Mouse (Mus musculus) gastrocnemius, adult 2 months (tissue): ENCODE measurements around the gene Plac1. TPM values are rescaled to one million over a fixed set of nuclear protein-coding genes. Genes with fewer than 3 reads are reported as not detected.
"Not testable (repeated sequence)": the region's sequence is repeated elsewhere in the genome, so short reads cannot be mapped to it uniquely, and the experiment has no call there.

Experiments used
- DNase-seq: peaks from one replicate; pipeline ENCODE4 v3.0.0; 2022
- H3K27ac ChIP-seq: fragments of 200-600 bp; 2 replicates; pipeline ENCODE4 v1.8.1; 2022; ENCODE audit warnings: mild to moderate bottlenecking
- H3K4me3 ChIP-seq: fragments of 200-600 bp; 2 replicates; pipeline ENCODE4 v1.8.1; 2022; ENCODE audit warnings: mild to moderate bottlenecking, moderate library complexity
- CTCF ChIP-seq: fragments of 200-600 bp; IDR thresholded peaks from 2 replicates; pipeline ENCODE4 v1.8.1; 2022; ENCODE audit warnings: antibody characterized with exemption, mild to moderate bottlenecking, moderate library complexity
- intact Hi-C: fragments of 180-260 bp; cut with DNase I; formaldehyde crosslinking; loops from one replicate; pipeline ENCODE4 v1.15.1; 2025
- total RNA-seq, 2 experiments: library from RNA; stranded (reverse); gene quantifications; 2 replicates each; pipeline ENCODE4 v1.2.3; 2021

Plac1 gene
- total RNA-seq, 2 experiments from 2014 or later: not detected

DNA sequence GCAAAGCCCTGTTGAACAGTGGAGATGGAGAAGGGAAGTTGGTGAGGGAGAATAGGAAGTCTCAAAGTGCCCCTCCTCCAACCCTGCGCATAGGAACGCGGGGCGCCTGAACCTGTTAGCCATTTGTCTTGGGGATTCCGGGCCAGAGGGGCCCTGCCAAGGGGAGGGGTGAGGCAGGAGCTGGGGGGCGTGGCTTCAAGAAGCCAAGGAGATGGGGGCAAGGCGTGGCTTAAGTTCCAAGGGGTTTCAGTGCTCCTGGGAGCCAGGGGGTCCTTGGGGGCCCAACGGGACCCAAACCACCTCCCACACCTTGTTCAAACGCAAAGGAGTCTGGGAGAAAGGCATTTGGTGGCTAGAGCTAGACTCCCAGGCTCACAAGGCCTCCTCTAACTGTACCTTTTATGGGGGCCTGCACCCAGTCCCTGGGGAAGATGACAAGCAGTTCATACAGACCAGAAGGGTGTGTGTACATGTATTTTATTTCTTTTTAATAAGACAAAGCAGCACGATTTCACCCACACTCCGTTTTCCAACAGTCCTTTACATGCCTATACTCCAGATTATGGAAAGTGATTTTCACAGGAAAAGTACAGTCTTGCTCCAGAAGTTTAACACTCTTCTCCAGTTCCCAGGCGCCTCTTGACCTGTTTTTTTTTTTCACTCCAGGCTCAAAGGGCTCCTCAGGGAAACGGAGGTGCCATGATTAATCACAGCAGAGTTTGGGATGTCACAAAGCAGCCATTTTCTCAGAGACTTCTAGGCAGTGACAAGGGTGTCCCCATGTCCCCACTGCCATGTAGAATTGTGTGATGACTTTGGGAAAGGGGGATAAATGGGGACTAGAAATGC is 187.0 kb downstream of the Plac1 start:
- intact Hi-C loops: loop anchor here (10.0 kb wide), 2 partner anchors 62 to 112 kb away; no protein-coding TSS in a partner anchor
- DNase-seq: no peak
- H3K4me3 ChIP-seq: no peak overlapping the region
- TF ChIP-seq CTCF: no peak
- H3K27ac ChIP-seq: no peak overlapping the region

DNA sequence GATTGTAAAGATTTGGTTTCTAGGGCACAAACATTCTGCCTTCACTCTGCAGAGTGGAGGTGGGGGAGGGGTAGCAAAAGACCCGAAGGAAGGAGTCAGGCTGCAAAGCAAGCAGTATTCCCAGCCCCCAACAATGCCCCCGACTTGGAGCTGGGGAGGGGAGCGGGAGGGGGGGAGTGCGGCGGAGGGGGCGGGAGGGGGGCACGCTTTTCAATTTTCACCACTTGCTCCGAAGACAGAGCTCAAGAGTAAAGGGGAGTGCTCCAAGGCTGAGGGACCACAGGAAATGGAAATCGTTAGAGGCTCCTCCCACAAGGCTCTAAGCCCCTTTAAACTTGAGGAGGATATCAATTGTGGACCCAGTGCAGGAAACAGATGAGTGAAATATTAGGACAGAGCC is 189.6 kb downstream of the Plac1 start:
- no peak for TF ChIP-seq CTCF
- H3K4me3 ChIP-seq: no peak overlapping the region
- no peak overlapping the region for H3K27ac ChIP-seq
- intact Hi-C loops: loop anchor here (10.0 kb wide), 2 partner anchors 64 to 114 kb away; no protein-coding TSS in a partner anchor
- DNase-seq: no peak

DNA sequence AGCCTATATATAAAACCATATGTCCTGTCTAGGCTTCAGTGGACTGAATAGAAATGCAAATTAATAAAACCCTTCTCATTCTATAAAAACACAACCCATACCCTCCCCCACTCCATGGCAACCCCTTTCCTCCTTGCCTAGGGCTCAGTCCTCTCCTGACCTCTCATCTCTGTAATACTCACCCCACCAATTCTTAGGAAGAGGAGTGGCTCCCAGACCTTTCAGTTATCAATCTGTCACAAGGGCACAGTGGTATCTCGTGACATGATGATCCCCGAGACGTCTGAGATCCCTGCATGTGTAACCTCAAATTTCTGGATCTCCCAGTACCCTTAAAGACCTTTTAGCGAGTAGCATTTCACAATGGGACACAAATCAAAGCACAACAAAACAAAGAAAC is 190.7 kb downstream of the Plac1 start:
- no peak for TF ChIP-seq CTCF
- no peak for DNase-seq
- Histone ChIP-seq H3K27ac (no peak overlapping the region), H3K4me3 (no peak overlapping the region)
- intact Hi-C loops: no loop called here

DNA sequence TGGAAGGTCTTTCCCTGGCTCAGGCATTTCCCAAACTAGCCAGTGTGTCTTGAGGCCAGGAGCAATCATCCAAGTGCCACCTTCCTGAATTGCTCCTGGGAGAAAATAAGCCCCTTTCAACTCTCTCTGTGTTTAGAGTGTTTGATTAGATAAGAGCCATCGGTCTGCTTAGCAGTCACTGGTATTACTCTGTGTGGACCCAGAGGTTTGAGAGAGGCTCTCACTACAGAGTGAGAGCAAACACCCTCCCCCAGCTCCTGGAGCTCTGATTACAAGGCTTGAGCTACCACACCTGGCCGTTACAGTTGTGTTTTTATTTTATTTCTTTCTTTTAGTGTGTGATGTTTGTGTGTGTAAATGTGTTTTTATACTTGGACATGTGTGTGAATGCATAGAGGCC is 193.0 kb downstream of the Plac1 start:
- no peak overlapping the region for H3K27ac ChIP-seq
- no peak for TF ChIP-seq CTCF
- intact Hi-C loops: no loop called here
- H3K4me3 ChIP-seq: no peak overlapping the region
- no peak for DNase-seq

DNA sequence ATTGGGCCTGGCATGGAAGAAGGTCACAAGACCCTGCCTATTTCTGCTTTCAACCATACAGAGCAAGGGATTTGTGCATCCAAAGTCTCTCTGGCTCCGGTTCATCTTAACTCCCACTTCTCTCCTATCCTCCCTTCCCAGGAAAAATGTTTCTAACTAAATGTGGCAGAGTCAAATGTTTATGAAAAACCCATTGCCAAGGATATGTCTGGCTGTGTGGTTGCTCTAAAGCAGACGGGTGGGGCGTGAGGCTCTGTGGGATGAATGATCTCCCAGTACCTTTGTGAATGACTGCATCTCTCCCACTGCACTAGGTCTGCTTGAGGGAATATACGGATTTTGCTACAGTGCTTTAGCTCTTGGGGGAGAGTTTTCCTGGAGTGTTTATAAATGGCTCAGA is 193.9 kb downstream of the Plac1 start:
- no peak for TF ChIP-seq CTCF
- H3K27ac ChIP-seq: no peak overlapping the region

DNA sequence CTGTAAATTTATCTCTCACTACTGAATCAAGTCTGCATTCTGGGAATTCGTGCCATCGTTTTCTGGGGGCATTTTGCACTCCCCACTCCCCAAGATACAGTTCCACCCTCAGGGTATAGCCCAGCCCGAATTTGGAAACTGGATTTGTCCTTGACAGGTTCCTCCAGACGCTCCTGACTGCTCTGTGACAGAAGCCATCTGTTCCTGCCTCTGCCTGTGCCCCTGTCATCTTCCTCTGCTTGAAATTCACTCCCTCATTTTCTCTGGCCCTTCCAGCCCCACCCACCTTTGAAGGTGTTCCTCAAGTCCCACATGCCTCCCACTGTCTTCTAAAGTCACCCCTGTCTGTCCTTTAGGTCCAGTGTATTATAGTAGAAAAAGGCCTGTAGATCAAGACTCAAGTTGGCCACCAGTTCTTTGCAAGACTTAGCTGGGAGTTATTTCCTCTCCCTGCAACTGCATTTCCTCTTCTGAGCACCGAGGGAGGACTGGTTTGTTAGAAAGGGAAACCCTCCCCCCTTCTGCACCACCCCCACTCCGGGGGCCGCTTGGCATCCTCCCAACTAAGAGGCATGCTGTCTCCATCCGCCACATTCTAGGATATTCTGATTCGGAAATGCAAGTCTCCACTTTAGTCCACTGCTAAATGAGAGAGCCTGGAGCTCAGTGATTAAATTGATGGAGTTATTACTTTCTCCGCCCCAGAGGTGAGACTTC is 194.6 kb downstream of the Plac1 start:
- DNase-seq: peak; percentile 26
- no peak for TF ChIP-seq CTCF
- intact Hi-C loops: no loop called here

More for the DNA sequence above, 193.9 kb downstream of the Plac1 start:
- intact Hi-C loops: no loop called here
- no peak for DNase-seq
- H3K4me3 ChIP-seq: no peak overlapping the region

DNA sequence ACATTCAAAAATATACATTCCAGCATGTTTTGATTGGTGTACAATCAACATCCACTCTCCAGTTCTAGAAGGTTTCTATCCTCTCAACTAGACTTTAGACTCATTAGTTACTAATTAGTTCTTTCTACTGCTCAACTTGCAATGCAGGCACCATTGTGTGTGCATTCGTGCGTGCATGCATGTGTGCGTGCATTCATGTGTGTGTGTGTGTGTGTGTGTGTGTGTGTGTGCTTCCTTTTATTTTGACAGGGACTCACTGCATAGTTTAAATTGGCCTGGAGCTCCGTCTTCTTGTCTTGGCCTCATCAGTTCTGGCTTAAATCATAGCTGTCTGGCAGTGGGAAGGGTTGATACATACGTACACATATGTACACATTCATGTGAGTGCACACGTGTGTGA is 198.9 kb downstream of the Plac1 start:
- H3K27ac ChIP-seq: no peak overlapping the region
- no peak for TF ChIP-seq CTCF
- intact Hi-C loops: no loop called here
- DNase-seq: no peak
- no peak overlapping the region for H3K4me3 ChIP-seq

More for the DNA sequence above, 194.6 kb downstream of the Plac1 start:
- no peak overlapping the region for H3K4me3 ChIP-seq
- H3K27ac ChIP-seq: no peak overlapping the region

DNA sequence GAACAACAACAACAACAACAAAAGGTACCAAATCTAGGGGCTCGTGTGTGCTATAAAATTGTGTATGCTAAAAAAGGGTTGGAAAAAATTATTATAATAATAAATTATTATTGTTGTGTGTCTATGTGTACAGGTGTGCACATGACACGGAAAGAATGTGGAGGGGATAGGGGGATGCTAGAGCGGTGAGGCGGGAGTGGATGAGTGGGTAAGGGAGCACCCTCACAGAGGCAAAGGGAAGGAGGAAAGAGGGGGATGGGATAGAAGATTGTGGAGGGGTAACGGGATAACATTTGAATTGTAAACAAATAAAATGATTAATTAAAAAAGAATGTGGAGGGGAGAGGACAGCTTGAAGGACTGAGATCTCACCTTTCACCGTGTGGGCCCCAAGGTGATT is 199.8 kb downstream of the Plac1 start:
- intact Hi-C loops: no loop called here
- no peak overlapping the region for H3K4me3 ChIP-seq
- no peak for DNase-seq
- no peak overlapping the region for H3K27ac ChIP-seq
- no peak for TF ChIP-seq CTCF

DNA sequence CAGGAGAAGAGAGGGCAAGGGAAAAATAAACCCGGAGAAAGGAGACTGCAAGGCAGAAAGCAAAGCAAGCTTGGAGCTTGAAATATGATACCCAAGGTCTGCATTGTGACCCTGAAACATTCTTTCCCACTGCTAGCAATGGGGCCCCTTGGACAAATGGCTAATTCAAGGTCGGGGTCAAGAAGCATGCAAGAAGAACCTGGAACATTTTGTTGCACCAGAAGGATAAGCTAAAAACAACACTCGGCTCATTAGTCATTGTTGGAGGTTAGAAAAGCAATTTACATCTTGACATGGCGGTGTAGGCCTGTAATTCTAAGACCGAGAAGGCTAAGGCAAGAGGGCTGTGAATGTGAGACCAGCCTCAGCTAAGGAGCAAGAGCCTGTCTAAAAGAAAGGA is 200.3 kb downstream of the Plac1 start:
- intact Hi-C loops: no loop called here
- H3K4me3 ChIP-seq: no peak overlapping the region
- no peak for DNase-seq
- H3K27ac ChIP-seq: no peak overlapping the region
- no peak for TF ChIP-seq CTCF

DNA sequence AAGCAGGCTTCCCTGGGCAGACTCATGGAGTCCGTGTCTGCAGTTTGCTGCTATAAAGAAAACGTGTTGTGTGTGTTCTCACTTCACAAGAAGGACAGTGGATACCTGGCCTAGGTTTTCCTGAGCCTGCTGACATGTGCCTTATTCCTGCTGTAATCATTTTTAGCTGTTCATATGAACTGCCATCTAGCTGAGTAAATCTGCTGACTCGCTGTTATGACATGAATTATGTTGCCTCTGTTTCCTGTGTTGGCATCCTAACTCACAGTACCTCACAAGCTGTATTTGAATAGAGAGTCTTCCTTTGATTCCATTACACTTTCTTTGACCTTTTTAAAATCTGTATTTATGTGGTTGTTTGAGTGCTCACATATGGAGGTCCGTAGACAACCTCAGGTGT is 201.7 kb downstream of the Plac1 start:
- Histone ChIP-seq H3K4me3 (no peak overlapping the region), H3K27ac (no peak overlapping the region)
- TF ChIP-seq CTCF: no peak
- intact Hi-C loops: no loop called here
- DNase-seq: no peak

DNA sequence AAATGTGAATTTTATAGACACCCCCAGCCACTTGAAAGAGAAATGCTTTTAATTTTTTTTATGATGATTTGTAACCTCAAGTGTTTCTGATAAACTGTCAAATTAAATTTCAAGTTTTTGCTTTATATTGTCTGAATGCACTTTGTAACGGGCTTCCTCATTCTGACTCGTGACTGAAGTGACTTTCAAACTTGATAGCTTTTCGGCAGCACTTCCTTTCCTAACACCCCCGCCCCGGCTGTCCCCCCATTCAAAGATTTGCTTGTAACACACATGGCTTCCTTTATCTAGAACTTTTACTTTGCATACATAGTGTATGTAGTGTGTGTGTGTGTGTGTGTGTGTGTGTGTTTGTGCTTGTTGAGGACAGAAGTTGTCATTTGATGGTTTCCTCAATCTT is 210.4 kb downstream of the Plac1 start:
- H3K27ac ChIP-seq: no peak overlapping the region
- DNase-seq: no peak
- H3K4me3 ChIP-seq: no peak overlapping the region
- intact Hi-C loops: no loop called here
- no peak for TF ChIP-seq CTCF

DNA sequence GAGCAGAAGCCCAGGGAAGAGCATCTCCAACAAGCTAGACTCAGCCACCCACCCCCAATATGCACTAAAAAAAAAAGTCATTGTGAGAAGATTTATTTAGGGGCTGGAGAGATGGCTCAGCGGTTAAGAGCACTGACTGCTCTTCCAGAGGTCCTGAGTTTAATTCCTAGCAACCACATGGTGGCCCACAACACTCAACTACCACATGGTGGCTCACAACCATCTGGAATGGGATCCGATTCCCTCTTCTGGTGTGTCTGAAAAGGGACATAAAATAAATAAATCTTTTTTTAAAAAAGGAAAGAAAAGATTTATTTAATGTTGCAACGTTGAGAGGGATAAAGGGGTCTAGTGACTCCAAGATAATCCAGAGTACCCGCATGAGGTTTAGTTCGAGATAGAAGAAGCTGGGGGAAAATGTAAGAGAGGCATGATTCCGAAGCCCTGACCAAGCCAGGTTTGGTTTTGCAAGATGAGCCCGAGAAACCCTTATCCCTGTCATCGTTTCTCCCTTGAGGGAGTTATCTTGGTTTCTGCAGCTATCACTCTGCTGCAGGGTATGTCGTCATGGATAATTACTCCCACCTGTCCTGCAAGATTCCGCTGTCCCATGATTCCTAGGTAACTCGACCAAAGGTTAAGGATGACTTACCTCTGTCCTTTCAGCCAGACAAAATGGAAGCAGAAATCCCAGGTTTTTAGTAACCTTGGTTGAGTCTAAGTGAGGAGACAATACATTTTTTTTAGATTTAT is 214.3 kb downstream of the Plac1 start:
- H3K27ac ChIP-seq: no peak overlapping the region
- DNase-seq: no peak
- intact Hi-C loops: no loop called here
- peak; percentile 22; the same call in 1 of the 2 replicates for TF ChIP-seq CTCF
- H3K4me3 ChIP-seq: no peak overlapping the region

DNA sequence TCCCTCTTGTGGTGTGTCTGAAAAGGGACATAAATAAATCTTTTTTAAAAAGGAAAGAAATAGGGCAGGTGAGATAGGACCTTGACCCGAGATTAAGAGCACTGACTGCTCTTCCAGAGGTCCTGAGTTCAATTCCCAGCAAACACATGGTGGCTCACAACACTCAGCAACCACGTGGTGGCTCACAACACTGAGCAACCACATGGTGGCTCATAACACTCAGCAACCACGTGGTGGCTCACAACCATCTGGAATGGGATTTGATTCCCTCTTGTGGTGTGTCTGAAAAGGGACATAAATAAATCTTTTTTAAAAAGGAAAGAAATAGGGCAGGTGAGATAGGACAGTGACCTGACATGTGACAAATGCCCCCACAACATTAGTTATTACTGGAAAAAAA is 215.6 kb downstream of the Plac1 start:
- intact Hi-C loops: loop anchor here (5.0 kb wide), 1 partner anchor 233 kb away; no protein-coding TSS in a partner anchor
- not testable (repeated sequence) for DNase-seq

More for the DNA sequence above, 215.6 kb downstream of the Plac1 start:
- H3K4me3 ChIP-seq, H3K27ac ChIP-seq: not testable (repeated sequence)
- peak; percentile 53 for TF ChIP-seq CTCF
